Mouse (Mus musculus) G1E (cell line): ENCODE measurements around the gene Faap20.

ENCODE experiments used
- CTCF ChIP-seq: IDR thresholded peaks from 2 replicates; pipeline ENCODE4 v1.5.1; 2012; ENCODE audit warnings: low read depth, low read length, inconsistent platforms, mixed read lengths
- POLR2AphosphoS5 ChIP-seq: IDR thresholded peaks from 2 replicates; pipeline ENCODE4 v1.6.1; 2012; ENCODE audit warnings: low read depth, low read length, inconsistent platforms; ENCODE audit not compliant: insufficient replicate concordance
- TAL1 ChIP-seq: conservative IDR thresholded peaks from 2 replicates; pipeline ENCODE4 v1.6.1; 2012; ENCODE audit warnings: low read depth, low read length, inconsistent platforms, mixed read lengths

DNA sequence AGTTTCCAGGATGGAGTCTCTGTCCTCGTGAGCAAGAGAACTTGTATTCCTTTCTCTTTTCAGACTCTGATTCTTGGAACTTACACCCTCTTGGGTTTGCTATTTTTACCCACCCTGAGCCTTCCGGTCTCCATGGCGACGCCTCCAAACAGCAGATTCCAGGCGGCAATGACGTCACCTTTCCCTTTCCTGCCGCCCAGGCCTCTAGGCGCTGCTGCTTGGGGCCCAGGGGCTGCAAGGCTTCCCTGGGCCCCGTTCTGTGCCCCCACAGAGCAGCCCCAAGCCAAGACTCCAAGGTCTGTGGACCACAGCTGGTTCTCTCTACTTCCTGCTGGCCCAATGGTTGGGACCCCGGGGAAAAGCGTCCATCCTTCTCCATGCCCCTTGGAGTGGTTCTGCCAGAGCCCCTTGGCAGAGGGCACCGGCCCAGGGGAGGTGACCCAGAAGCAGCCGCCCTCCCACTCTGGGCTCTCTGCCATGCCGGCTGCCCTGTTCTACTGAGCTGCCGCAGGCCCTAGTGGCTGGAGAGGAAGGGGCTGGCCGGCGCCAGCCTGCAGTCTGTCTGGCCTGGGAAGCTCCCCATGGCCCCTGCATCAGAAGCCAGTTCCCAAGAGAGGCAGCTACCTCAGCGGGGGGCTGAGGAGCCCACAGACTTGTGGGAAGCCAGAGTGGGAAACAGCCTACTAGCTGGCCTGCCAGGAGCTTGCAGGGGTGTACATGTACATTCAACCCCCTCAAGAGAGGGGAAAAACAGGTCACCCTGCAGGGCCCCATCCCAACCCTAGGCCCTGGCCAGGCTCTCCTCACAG, 14.1 kb upstream of the Faap20 start:
- no peak for TF ChIP-seq CTCF
- TF ChIP-seq TAL1: no peak
- TF ChIP-seq POLR2AphosphoS5: no peak
